Mouse (Mus musculus): ENCODE data around the gene Gm10799. TPM values are rescaled to one million over a fixed set of nuclear protein-coding genes. Genes with fewer than 3 reads are reported as not detected.
"Not testable (repeated sequence)": the region's sequence is repeated elsewhere in the genome, so short reads cannot be mapped to it uniquely, and the experiment has no call there.

Gene Gm10799
- polyA plus RNA-seq, 2 experiments = not detected

GRCm38 (mm10) chr2:104095741-104096213 is 27.4 kb upstream of the Gm10799 start, which contains the start of gene Cd59a:
TSS of gene Cd59a (plus strand) at chr2:104095801.
- 3% methylated on average over 15 of the region's 15 CpGs for WGBS (ENCODE audit: insufficient replicate concordance)
- Histone ChIP-seq H3K27me3 (ENCODE audit: control insufficient read depth, insufficient read depth, low read length) (no peaks in the 10 kb centered on the region), H3K36me3 (replicated peaks; ENCODE audit: control insufficient read depth, insufficient read depth, low read depth) (peaks cover 4% of the 10 kb centered on the region; the same call in 1 of the 2 replicates), H3K27ac (peak within 1 kb of the TSS; percentile 96), H3K4me1 (replicated peaks; ENCODE audit: control insufficient read depth in 2 of 2, insufficient read depth in 2 of 2, low read length in 1 of 2) (peaks cover 47 to 65% of the 10 kb centered on the region in 2 experiments), H3K9me3 (ENCODE audit: control insufficient read depth, low read length) (no peaks in the 10 kb centered on the region), H3K4me2 (ENCODE audit: low read depth) (peak within 1 kb of the TSS; percentile 78), H3K4me3 (ENCODE audit: insufficient read depth in 1 of 2, low read depth in 2 of 2, low read length in 2 of 2) (peak within 1 kb of the TSS; percentile 82 to 84), H3K9ac (replicated peaks) (peak within 1 kb of the TSS; percentile 94)
- no peak for TF ChIP-seq CTCF (IDR thresholded peaks at IDR 0.05; ENCODE audit: low read depth)
- 0 out of 2 replicates have a peak, but pooled peaks have one; percentile 31 for TF ChIP-seq EP300 (IDR thresholded peaks at IDR 0.05; ENCODE audit: low read depth)
- peak; percentile 81 to 92 (median 82) for DNase-seq (ENCODE audit: low read depth in 3 of 3, low spot score in 3 of 3)
- ATAC-seq (ENCODE audit: insufficient read depth) = peak; percentile 79

GRCm38 (mm10) chr2:104093305-104093704 is 25.0 kb upstream of the Gm10799 start:
- Histone ChIP-seq H3K36me3 (replicated peaks; ENCODE audit: control insufficient read depth, insufficient read depth, low read depth) (no peaks in the 10 kb centered on the region), H3K9me3 (ENCODE audit: control insufficient read depth, low read length) (no peaks in the 10 kb centered on the region), H3K27ac (no peak overlapping the region; the same call in 1 of the 2 replicates), H3K4me1 (replicated peaks; ENCODE audit: control insufficient read depth in 2 of 2, insufficient read depth in 2 of 2, low read length in 1 of 2) (peaks cover 27 to 44% of the 10 kb centered on the region in 2 experiments), H3K9ac (replicated peaks) (no peak overlapping the region), H3K4me2 (ENCODE audit: low read depth) (no peak overlapping the region), H3K27me3 (ENCODE audit: control insufficient read depth, insufficient read depth, low read length) (no peaks in the 10 kb centered on the region), H3K4me3 (ENCODE audit: insufficient read depth in 1 of 2, low read depth in 2 of 2, low read length in 2 of 2) (no peak overlapping the region)
- WGBS (ENCODE audit: insufficient replicate concordance) = 55% methylated on average over 2 of the region's 2 CpGs
- no peak for DNase-seq (ENCODE audit: low read depth in 3 of 3, low spot score in 3 of 3)
- TF ChIP-seq CTCF (IDR thresholded peaks at IDR 0.05; ENCODE audit: low read depth) (no peak), EP300 (IDR thresholded peaks at IDR 0.05; ENCODE audit: low read depth) (no peak)
- ATAC-seq (ENCODE audit: insufficient read depth) = no peak

GRCm38 (mm10) chr2:104087562-104087961 is 19.2 kb upstream of the Gm10799 start:
- H3K36me3 ChIP-seq (replicated peaks; ENCODE audit: control insufficient read depth, insufficient read depth, low read depth); H3K9me3 ChIP-seq (ENCODE audit: control insufficient read depth, low read length); H3K4me2 ChIP-seq (ENCODE audit: low read depth); H3K9ac ChIP-seq (replicated peaks); H3K27me3 ChIP-seq (ENCODE audit: control insufficient read depth, insufficient read depth, low read length); H3K4me3 ChIP-seq (ENCODE audit: insufficient read depth in 1 of 2, low read depth in 2 of 2, low read length in 2 of 2); DNase-seq (ENCODE audit: low read depth in 3 of 3, low spot score in 3 of 3): not testable (repeated sequence)
- 7% methylated on average over 1 of the region's 1 CpGs for WGBS (ENCODE audit: insufficient replicate concordance)
- peaks cover 14 to 26% of the 10 kb centered on the region in 2 experiments for H3K4me1 ChIP-seq (replicated peaks; ENCODE audit: control insufficient read depth in 2 of 2, insufficient read depth in 2 of 2, low read length in 1 of 2)
- peak; percentile 81 for ATAC-seq (ENCODE audit: insufficient read depth)
- peak overlapping the region; percentile 56 for H3K27ac ChIP-seq
- 0 out of 2 replicates have a peak, but pooled peaks have one; percentile 12 for TF ChIP-seq EP300 (IDR thresholded peaks at IDR 0.05; ENCODE audit: low read depth)

DNA sequence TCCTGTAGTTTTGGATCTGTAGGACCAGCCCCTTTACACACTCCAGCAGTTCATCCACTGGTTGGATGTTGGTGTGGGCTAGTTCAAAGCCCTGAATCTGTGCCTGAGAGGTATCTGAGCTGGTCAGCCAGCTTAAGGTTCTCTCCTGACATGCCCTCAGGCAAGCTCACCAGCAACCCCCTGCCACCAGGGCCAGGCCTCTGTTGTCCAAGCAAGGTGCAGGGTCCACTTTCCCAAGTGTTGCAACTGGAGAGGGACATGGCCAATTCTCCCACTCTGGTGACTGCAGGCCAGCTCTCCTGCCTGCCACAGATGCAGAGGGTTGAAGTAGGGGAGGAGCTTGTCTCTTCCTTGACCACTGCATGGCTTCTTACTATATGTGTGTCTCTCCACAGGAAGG is 15.7 kb upstream of the Gm10799 start:
- H3K4me2 ChIP-seq (ENCODE audit: low read depth); H3K36me3 ChIP-seq (replicated peaks; ENCODE audit: control insufficient read depth, insufficient read depth, low read depth); DNase-seq (ENCODE audit: low read depth in 3 of 3, low spot score in 3 of 3); H3K27ac ChIP-seq; H3K4me3 ChIP-seq (ENCODE audit: insufficient read depth in 1 of 2, low read depth in 2 of 2, low read length in 2 of 2); H3K9ac ChIP-seq (replicated peaks); H3K27me3 ChIP-seq (ENCODE audit: control insufficient read depth, insufficient read depth, low read length); H3K9me3 ChIP-seq (ENCODE audit: control insufficient read depth, low read length): not testable (repeated sequence)
- ATAC-seq (ENCODE audit: insufficient read depth) = peak; percentile 14; the same call in 1 of the 2 replicates
- H3K4me1 ChIP-seq (replicated peaks; ENCODE audit: control insufficient read depth in 2 of 2, insufficient read depth in 2 of 2, low read length in 1 of 2) = peaks cover 13 to 23% of the 10 kb centered on the region in 2 experiments

DNA sequence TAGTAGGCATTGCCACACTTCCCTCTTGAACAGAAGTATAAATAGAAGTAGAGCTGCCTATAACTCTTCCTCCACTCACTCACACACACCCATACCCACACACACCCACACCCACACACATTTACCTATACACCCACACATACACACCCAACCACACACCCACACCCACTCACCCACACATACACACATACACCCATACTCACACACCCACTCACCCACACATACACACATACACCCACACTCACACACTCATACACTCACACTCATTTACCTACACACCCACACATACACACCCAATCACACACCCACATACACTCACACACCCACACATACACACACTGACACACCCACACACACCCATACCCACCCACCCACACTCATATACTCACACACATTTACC is 14.1 kb upstream of the Gm10799 start:
- TF ChIP-seq CTCF (IDR thresholded peaks at IDR 0.05; ENCODE audit: low read depth) (no peak), EP300 (IDR thresholded peaks at IDR 0.05; ENCODE audit: low read depth) (no peak)
- no peak for ATAC-seq (ENCODE audit: insufficient read depth)
- H3K27ac ChIP-seq = no peak overlapping the region

GRCm38 (mm10) chr2:104081436-104082050 is 13.2 kb upstream of the Gm10799 start:
- not testable (repeated sequence) for H3K9ac ChIP-seq (replicated peaks); H3K27ac ChIP-seq; DNase-seq (ENCODE audit: low read depth in 3 of 3, low spot score in 3 of 3); H3K27me3 ChIP-seq (ENCODE audit: control insufficient read depth, insufficient read depth, low read length); H3K4me2 ChIP-seq (ENCODE audit: low read depth); H3K9me3 ChIP-seq (ENCODE audit: control insufficient read depth, low read length); H3K36me3 ChIP-seq (replicated peaks; ENCODE audit: control insufficient read depth, insufficient read depth, low read depth); ATAC-seq (ENCODE audit: insufficient read depth); H3K4me3 ChIP-seq (ENCODE audit: insufficient read depth in 1 of 2, low read depth in 2 of 2, low read length in 2 of 2)
- peaks cover 18 to 34% of the 10 kb centered on the region in 2 experiments for H3K4me1 ChIP-seq (replicated peaks; ENCODE audit: control insufficient read depth in 2 of 2, insufficient read depth in 2 of 2, low read length in 1 of 2)
- no CpG with 5 or more reads among the region's 1 CpGs for WGBS (ENCODE audit: insufficient replicate concordance)

More for the DNA sequence above, 14.1 kb upstream of the Gm10799 start:
- DNase-seq (ENCODE audit: low read depth in 3 of 3, low spot score in 3 of 3) = no peak
- H3K4me2 ChIP-seq (ENCODE audit: low read depth) = no peak overlapping the region
- H3K27me3 ChIP-seq (ENCODE audit: control insufficient read depth, insufficient read depth, low read length) = no peaks in the 10 kb centered on the region
- peaks cover 18 to 36% of the 10 kb centered on the region in 2 experiments for H3K4me1 ChIP-seq (replicated peaks; ENCODE audit: control insufficient read depth in 2 of 2, insufficient read depth in 2 of 2, low read length in 1 of 2)
- H3K4me3 ChIP-seq (ENCODE audit: insufficient read depth in 1 of 2, low read depth in 2 of 2, low read length in 2 of 2) = no peak overlapping the region
- no peaks in the 10 kb centered on the region for H3K36me3 ChIP-seq (replicated peaks; ENCODE audit: control insufficient read depth, insufficient read depth, low read depth)
- H3K9me3 ChIP-seq (ENCODE audit: control insufficient read depth, low read length) = no peaks in the 10 kb centered on the region
- H3K9ac ChIP-seq (replicated peaks) = no peak overlapping the region

Data from liver, embryonic 14.5 days (tissue).